Comparison of ENCODE assay signal across 18 mouse cellular contexts in genomic region chr2:3709882-3710281, GRCm38 (mm10).
"Had no signal": no experiment of that assay in that cellular context is flagged by ENCODE, and none has a peak within 500 bp of the region (broad histone marks: within the 10 kb centered on the region; RNA-seq: fewer than 3 reads in every experiment).

No protein-coding gene starts in this region.

- H3K9me3 ChIP-seq: hindbrain, embryonic 15.5 days; kidney, embryonic 15.5 days; limb, embryonic 15.5 days; megakaryocyte, embryonic 14.5 days; midbrain, embryonic 13.5 days; neural tube, embryonic 12.5 days had no signal

- H3K4me2 ChIP-seq: hindbrain, embryonic 15.5 days; kidney, embryonic 15.5 days; limb, embryonic 15.5 days; lung, embryonic 14.5 days; midbrain, embryonic 13.5 days; neural tube, embryonic 12.5 days had no signal

- H3K27me3 ChIP-seq: hindbrain, embryonic 15.5 days; kidney, embryonic 15.5 days; limb, embryonic 15.5 days; megakaryocyte, embryonic 14.5 days; midbrain, embryonic 13.5 days; neural tube, embryonic 12.5 days had no signal

- DNase-seq: kidney, adult 18-20 months; kidney, postnatal 14 days; lung, embryonic 14.5 days; lung, postnatal 10 days; lung, postnatal 4 days; retina, postnatal 1 day; right cerebral cortex, postnatal 4 days; spleen, adult 18-20 months; thymus, adult 2 months; thymus, postnatal 36 days had no signal

- H3K36me3 ChIP-seq: hindbrain, embryonic 15.5 days; kidney, embryonic 15.5 days; limb, embryonic 15.5 days; midbrain, embryonic 13.5 days; neural tube, embryonic 12.5 days had no signal

- H3K4me3 ChIP-seq: hindbrain, embryonic 15.5 days; kidney, embryonic 15.5 days; left cerebral cortex, adult 2 months; limb, embryonic 15.5 days; megakaryocyte, embryonic 14.5 days; midbrain, embryonic 13.5 days; myocyte; neural tube, embryonic 12.5 days had no signal

- H3K27ac ChIP-seq: hindbrain, embryonic 15.5 days; kidney, embryonic 15.5 days; left cerebral cortex, adult 2 months; limb, embryonic 15.5 days; midbrain, embryonic 13.5 days; neural tube, embryonic 12.5 days had no signal

- ATAC-seq: midbrain, embryonic 13.5 days had no signal

- H3K9ac ChIP-seq: hindbrain, embryonic 15.5 days; kidney, embryonic 15.5 days; limb, embryonic 15.5 days; lung, embryonic 14.5 days; midbrain, embryonic 13.5 days; neural tube, embryonic 12.5 days had no signal
